Mouse (Mus musculus): ENCODE results near the gene Tjp1. TPM values are rescaled to one million over a fixed set of nuclear protein-coding genes. Genes with fewer than 3 reads are reported as not detected.

Tjp1 gene
- total and polyA plus RNA-seq, 2 experiments from 2014 or later = 15.8 to 64.4 TPM

DNA sequence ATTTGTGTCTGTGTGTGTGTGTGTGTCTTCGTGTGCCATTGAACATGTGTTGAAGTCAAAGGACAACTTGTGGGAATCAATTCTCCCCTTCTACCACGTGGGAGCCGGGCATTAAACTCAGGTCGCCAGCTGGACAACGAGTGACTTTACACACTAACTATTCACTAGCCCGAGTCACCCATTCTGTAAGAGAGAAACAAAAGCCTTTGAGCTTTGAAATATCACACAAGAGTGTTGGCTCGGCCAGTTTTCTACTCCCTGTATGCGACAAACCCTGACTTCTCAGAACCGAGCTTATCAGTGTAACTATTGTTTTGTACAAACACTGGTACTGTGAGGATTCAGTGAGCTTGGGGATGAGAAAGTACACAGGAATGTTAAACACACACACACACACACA, 134.6 kb downstream of the Tjp1 start:
- H3K4me3 ChIP-seq (ENCODE audit: low read depth, low read length) = no peak overlapping the region
- H3K27ac ChIP-seq (ENCODE audit: low read depth, low read length) = no peak overlapping the region
- WGBS = 47% methylated on average over 9 of the region's 9 CpGs

DNA sequence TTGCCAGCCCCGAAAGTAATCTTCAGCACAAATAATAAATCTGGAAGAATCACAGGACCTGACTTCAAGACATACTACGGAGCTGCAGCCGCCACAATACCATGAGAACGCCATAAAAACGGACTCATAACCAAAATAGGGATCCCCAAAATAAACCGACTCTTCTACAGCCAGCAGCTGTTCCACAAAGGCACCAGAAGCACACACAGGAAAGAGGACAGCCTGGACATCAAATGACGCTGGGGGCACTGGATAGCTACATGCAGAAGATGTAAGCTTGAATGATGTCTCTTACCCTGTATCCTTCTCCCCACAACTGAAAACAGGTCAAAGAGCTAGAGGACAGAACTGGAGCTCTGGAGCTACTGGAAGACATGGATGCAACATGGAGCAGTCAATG, 138.0 kb downstream of the Tjp1 start:
- Histone ChIP-seq H3K27ac (ENCODE audit: low read depth, low read length) (no peak overlapping the region), H3K4me2 (ENCODE audit: low read depth) (no peak overlapping the region)
- WGBS = 93% methylated on average over 7 of the region's 7 CpGs

More for the DNA sequence above, 134.6 kb downstream of the Tjp1 start:
- no peaks in the 10 kb centered on the region for H3K9me3 ChIP-seq (ENCODE audit: low read length)
- no peak overlapping the region for H3K9ac ChIP-seq
- no peak overlapping the region for H3K4me2 ChIP-seq (ENCODE audit: low read depth)
- ATAC-seq (no peak), DNase-seq (no peak)
- TF ChIP-seq CTCF (IDR thresholded peaks at IDR 0.05; ENCODE audit: low read depth) = no peak
- H3K4me1 ChIP-seq (ENCODE audit: insufficient read depth) = peaks cover 12% of the 10 kb centered on the region; the same call in 1 of the 2 replicates
- H3K27me3 ChIP-seq (ENCODE audit: insufficient read depth, low read length) = no peaks in the 10 kb centered on the region
- H3K36me3 ChIP-seq (ENCODE audit: insufficient read depth) = no peaks in the 10 kb centered on the region

GRCm38 (mm10) chr7:65388243-65389013, 139.2 kb downstream of the Tjp1 start:
- Histone ChIP-seq H3K9ac (no peak overlapping the region), H3K4me1 (ENCODE audit: insufficient read depth) (peaks cover 7% of the 10 kb centered on the region; the same call in 1 of the 2 replicates), H3K4me3 (ENCODE audit: low read depth, low read length) (no peak overlapping the region), H3K36me3 (ENCODE audit: insufficient read depth) (no peaks in the 10 kb centered on the region), H3K27me3 (ENCODE audit: insufficient read depth, low read length) (no peaks in the 10 kb centered on the region), H3K9me3 (ENCODE audit: low read length) (no peaks in the 10 kb centered on the region), H3K4me2 (ENCODE audit: low read depth) (no peak overlapping the region), H3K27ac (ENCODE audit: low read depth, low read length) (no peak overlapping the region)
- WGBS = 53% methylated on average over 8 of the region's 8 CpGs
- DNase-seq (peak; percentile 16), ATAC-seq (peak; percentile 81)
- no peak for TF ChIP-seq CTCF (IDR thresholded peaks at IDR 0.05; ENCODE audit: low read depth)

More for the DNA sequence above, 138.0 kb downstream of the Tjp1 start:
- H3K36me3 ChIP-seq (ENCODE audit: insufficient read depth) = no peaks in the 10 kb centered on the region
- DNase-seq (no peak), ATAC-seq (no peak)
- peaks cover 12% of the 10 kb centered on the region; the same call in 1 of the 2 replicates for H3K4me1 ChIP-seq (ENCODE audit: insufficient read depth)
- no peak overlapping the region for H3K4me3 ChIP-seq (ENCODE audit: low read depth, low read length)
- no peak for TF ChIP-seq CTCF (IDR thresholded peaks at IDR 0.05; ENCODE audit: low read depth)
- H3K9me3 ChIP-seq (ENCODE audit: low read length) = no peaks in the 10 kb centered on the region
- H3K9ac ChIP-seq = no peak overlapping the region
- no peaks in the 10 kb centered on the region for H3K27me3 ChIP-seq (ENCODE audit: insufficient read depth, low read length)

- Histone ChIP-seq H3K4me2 (ENCODE audit: low read depth) (no peak overlapping the region), H3K4me3 (ENCODE audit: low read depth, low read length) (no peak overlapping the region), H3K36me3 (ENCODE audit: insufficient read depth) (no peaks in the 10 kb centered on the region), H3K9ac (no peak overlapping the region), H3K27me3 (ENCODE audit: insufficient read depth, low read length) (no peaks in the 10 kb centered on the region), H3K27ac (ENCODE audit: low read depth, low read length) (0 out of 2 replicates have a peak overlapping the region, but pooled peaks have one; percentile 29), H3K9me3 (ENCODE audit: low read length) (no peaks in the 10 kb centered on the region), H3K4me1 (ENCODE audit: insufficient read depth) (peaks cover 7% of the 10 kb centered on the region; the same call in 1 of the 2 replicates)
- TF ChIP-seq CTCF (IDR thresholded peaks at IDR 0.05; ENCODE audit: low read depth) = no peak
- 59% methylated on average over 7 of the region's 7 CpGs for WGBS
- ATAC-seq (no peak), DNase-seq (no peak)
Measured at GRCm38 (mm10) chr7:65387560-65388175, 139.9 kb downstream of the Tjp1 start.

DNA sequence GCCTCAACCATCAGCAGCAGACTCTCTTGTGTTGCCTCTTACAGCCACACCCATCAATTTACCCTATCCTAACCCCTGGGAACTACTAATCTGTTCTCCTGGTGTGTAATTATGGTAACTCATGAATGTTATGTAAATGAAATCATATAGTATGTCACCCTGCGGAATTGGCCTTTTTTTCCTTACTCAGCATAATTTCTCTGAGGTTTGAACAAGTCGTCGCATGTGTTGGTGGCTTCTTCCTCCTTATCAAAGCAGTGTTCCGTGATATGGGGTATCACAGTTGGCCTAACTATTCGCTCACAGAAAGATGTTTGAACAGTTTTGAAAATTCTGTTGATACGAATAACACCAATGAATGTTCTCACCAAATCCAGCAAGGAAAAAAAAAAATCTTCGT, 142.8 kb downstream of the Tjp1 start:
- no peaks in the 10 kb centered on the region for H3K27me3 ChIP-seq (ENCODE audit: insufficient read depth, low read length)
- no peak overlapping the region for H3K9ac ChIP-seq
- whole genome bisulfite sequencing = 92% methylated on average over 7 of the region's 7 CpGs
- peaks cover 7% of the 10 kb centered on the region; the same call in 1 of the 2 replicates for H3K4me1 ChIP-seq (ENCODE audit: insufficient read depth)
- no peak for DNase-seq
- no peak overlapping the region for H3K4me2 ChIP-seq (ENCODE audit: low read depth)
- no peak for ATAC-seq
- H3K4me3 ChIP-seq (ENCODE audit: low read depth, low read length) = no peak overlapping the region
- no peaks in the 10 kb centered on the region for H3K9me3 ChIP-seq (ENCODE audit: low read length)
- no peak for TF ChIP-seq CTCF (IDR thresholded peaks at IDR 0.05; ENCODE audit: low read depth)
- no peaks in the 10 kb centered on the region for H3K36me3 ChIP-seq (ENCODE audit: insufficient read depth)
- no peak overlapping the region for H3K27ac ChIP-seq (ENCODE audit: low read depth, low read length)

DNA sequence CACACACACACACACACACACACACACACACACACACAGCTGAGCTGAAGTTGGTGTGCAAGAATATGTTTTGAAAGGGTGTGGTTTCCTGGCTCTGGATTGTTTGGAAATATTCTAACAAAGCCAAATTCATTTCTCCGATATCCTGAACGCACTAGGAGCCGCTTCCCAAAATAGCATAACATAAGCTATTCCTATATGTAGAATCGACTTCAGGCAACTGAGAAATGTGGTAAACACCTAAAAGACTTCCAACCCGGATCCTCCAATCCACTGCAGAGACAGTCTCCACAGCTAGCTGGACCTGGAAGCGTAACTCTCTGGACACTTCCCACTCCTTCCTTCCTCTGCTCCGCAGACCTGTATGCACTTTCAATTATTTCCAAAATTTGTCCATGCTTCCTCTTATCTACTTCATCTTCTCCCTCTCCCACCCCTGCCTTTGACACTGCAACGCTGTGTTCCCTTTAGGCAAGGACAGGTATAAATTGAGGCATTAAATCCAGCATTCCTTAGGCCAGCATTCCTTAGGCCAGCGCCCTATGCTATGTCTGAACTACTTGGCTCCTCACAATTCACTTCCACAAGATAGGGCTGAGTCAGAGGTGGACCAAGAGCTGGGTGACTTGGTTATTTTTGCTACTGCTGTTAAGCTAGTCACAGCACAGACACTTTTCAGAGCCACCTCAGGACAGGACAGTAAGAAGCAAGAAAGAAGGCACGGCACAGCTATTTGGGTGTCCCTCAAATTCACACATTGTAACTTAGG, 144.9 kb downstream of the Tjp1 start:
- DNase-seq = no peak

More for the DNA sequence above, 144.9 kb downstream of the Tjp1 start:
- Histone ChIP-seq H3K27me3 (ENCODE audit: insufficient read depth, low read length) (no peaks in the 10 kb centered on the region), H3K36me3 (ENCODE audit: insufficient read depth) (no peaks in the 10 kb centered on the region), H3K27ac (ENCODE audit: low read depth, low read length) (0 out of 2 replicates have a peak overlapping the region, but pooled peaks have one; percentile 9), H3K4me2 (ENCODE audit: low read depth) (no peak overlapping the region), H3K9me3 (ENCODE audit: low read length) (no peaks in the 10 kb centered on the region), H3K9ac (no peak overlapping the region), H3K4me1 (ENCODE audit: insufficient read depth) (no peaks in the 10 kb centered on the region), H3K4me3 (ENCODE audit: low read depth, low read length) (no peak overlapping the region)
- TF ChIP-seq CTCF (IDR thresholded peaks at IDR 0.05; ENCODE audit: low read depth) = no peak
- WGBS = 79% methylated on average over 10 of the region's 10 CpGs
- ATAC-seq = no peak

Data from forebrain, postnatal 0 days (tissue).